Mouse (Mus musculus) right cerebral cortex, adult 2 months (tissue): ENCODE data around the gene Ercc6.

Experiments used
- DNase-seq, 2 experiments: peaks; one replicate each; pipeline ENCODE4 v3.0.0; 2021 to 2022; ENCODE audit warnings: low spot score in 2 of 2

Ercc6 gene

DNA sequence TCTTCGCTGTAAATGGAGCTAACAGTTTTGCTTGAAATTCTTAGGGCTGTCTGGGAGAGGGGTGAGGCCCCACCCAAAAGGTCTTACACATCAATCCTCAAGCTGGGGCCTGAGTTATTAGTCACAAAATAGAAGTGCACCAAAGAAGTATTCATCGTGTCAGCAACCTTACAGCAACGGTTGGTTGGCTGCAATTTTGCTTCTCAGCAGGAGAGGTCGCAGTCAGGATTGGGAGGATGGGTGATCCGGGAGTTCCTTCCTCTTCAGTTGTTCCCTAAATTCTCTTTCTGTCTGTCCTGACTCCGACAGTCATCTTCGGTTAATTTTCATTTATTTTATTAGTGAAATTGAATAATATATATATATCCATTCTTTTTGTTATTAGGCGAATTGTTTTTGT lies 59.2 kb downstream of the Ercc6 start:
- DNase-seq = no peak

DNA sequence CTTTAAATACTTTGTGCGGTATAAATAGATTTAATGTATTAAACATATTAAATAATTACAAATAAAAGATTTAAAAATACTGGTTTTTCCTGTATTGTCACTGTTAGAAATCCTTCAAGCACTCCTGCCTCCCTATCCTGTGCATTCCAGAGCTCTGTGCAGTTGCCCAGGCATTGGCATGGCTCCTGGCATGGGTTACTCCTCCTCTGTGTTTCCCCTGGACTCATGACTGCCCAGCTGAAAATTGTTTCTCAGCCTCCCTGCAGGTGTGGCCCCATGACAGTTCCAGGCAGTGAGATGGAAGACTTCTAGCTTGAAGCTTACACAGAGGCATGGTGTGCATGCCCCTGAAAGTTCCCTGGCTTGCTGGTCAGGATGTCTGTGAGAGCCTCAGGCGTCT lies 65.1 kb downstream of the Ercc6 start:
- DNase-seq = no peak

DNA sequence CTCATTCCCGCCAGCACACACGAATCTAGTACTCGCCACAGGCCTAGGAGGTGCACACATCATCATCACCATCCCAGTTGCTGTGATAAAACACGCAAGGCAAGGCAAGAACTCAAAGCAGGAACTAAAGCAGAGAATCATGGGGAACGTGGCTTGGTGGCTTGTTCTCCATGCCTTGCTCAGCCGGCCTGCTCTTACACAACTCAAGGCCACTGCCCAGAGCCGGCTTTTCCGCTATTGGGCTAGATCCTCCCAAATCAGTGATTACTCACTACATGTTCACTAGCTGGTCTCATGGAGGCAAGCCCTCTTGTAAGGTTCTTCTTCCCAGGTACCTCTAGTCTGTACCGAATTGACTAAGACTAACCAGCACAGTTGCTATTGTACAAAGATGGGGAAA lies 70.4 kb downstream of the Ercc6 start:
- no peak for DNase-seq

DNA sequence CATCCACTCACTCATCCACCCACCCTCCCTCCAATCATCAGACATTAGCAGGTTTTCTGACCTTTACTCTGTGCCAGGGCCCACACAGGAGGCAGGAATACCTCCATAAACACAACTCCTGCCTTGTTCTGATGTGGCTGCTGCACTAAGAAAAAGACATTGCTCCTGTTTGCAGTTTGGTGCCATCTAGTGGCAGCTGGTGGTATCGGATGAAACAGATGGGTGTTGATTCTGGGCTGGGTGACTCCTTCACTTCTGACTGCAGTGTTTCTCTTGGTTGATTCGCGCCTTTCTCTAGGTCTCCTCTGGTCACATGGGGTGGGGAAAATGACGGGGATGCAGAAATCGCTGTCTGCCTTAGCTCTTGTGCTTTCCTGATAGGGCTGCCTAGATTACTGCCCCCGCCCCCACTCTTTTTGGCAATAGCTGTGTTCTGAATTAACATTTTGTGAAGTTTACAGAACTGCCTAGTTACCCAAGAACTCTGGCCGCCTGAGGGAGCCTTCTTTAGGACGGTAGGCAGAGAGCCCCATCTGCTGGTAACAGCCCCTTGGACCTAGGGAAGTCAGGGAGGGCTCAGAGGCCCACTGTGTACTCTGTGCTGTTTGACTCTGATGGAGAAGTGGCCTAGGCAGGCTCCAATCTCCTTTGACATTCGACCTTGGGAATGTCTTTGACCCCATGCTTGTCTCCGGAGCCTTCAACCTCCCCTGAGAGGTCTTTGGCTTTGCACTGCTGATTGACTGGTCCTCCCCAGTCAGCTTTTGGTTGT lies 73.9 kb downstream of the Ercc6 start:
- DNase-seq = peak; percentile 79

DNA sequence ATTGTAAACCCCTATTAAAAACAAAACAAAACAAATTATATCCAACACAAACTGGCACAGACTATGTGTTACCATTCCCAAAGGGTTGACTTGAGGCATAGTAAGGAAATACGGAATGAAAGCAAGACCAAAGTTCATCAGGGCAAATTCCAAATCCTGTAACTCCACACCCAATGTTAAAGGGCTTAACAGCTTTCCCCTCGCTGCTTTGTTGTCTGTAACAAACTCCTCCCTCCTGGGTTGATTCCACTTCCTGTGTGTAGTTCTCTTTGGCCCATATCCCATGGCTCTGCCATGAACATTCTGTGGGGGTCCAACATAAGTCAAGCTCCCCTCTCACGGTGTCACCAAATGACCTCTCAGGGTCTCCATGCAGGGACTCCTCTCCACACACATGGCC lies 77.1 kb downstream of the Ercc6 start:
- no peak for DNase-seq

DNA sequence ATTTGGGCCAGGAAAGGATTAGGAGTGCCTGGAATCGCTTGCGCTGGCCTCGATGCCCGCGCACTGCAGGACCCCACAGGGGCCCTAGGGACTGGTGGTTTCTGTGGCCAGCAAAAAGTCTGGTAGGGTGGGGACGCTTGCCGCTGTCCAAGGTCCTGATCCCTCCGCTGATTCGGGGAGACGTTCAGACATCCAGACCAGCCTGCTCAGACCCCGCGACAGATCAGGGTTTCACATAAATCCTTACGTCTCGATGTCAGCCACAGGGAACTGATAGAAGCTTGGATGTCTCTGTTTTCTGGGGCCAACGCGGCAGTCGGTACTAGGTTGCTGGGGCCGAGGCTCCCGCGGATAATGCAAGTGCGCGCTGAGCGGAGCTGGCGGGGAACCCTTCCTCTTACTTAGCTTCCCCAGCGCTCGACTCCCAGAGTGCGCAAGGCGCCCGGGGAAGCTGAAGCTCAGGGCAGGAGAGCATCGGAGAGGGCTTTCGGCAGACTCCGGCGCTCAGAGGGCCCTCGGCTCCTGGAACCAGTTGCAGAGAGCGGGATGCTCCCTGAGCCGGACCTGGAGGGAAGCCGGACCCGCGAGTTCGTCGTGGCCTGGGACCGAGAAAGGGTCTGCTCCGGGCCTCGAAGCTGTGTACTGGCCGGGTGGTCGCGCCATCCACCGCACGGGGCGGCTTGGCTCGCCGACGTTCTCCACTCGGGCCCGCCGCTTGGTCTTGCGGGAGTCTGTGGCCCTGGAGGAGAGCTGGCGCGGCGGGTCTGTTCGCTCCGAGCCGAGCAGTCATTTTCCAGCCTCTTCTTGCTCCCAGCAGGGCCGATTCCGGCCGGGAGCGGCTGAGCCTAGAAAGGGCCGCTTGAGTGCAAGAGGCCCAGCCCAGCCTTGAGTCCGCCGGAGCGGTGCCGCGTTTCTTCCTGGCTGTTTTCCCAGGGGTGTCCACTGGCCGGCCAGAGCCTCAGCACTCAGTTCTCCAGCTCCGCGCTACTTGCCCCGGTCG lies 84.2 kb downstream of the Ercc6 start:
- peak in 1 of 2 experiments; percentile 29 for DNase-seq

DNA sequence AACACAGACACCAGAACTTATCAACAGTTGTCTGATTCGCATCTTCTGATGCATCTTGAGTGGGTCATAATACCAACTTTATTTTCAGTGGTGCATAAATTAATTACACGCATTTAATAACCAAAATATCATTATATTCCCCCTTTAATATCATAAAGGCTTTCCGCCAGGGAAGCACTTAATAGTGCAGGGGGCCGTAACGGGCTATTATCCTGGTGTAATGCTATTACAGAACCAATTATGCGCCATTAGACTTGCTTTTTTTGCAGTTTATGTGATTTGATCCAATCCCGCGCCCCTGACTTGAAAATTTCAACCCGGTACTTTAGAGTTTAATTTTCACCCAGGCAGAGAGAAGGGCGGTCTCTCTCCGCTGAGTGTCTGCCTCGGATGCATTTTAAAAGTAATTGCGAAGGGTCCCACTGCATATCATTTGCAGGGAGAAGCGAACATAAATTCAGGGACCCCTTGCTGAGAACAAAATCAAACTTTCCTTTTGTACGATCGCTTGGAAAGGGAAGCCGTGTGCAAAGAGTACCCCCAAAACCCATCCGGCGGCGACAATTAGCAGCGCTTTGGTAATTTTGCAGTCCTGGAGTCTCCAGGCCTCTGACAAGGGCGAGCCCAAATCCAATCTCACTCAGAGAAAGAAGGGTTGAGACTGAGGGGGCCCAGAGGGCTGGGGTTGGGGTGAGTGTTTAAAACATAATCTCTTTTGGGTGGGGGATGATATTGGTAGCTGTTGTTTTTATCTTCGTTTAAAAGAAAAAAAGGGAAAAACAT lies 85.3 kb downstream of the Ercc6 start:
- DNase-seq = no peak

DNA sequence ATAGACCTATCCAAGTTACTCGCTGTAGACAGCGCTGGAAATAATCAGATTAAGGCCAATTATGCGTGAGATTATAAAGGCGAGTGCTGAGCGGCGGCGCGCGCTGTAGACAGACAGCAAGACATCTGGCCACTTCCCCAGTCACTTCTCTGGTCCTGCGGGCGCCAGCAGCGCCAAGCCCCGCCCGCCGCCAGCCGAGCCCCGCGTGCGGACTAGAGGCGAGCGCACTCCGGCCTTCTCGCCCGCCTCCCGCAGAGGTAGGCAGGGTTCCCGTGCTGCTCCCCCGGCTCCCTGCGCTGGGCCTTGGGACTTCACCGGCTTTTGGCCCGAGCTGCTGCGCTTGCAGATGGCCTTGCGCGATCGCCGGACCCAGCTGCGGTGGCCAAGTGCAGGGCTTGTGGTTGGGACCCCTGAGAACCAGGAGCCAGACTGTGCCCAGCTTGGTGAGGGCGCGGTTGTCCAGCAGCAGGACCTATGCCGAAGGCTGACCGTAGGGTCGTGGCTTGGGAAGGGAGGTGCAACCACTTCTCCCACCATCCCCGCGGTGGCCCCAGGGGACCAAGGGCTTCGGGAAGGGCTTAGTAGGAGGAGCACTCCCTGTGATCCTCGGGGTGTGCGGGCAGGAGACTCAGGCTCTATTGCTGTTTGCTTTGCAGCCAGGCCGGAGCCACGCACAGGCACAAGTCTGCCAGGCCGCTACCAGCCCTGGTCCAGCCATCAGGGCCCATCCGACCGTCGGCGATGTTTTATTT lies 86.1 kb downstream of the Ercc6 start, which contains the start of gene Prrxl1:
TSS of gene Prrxl1 (plus strand) at position 118 of the 752 bp plus-strand sequence.
- DNase-seq = no peak

DNA sequence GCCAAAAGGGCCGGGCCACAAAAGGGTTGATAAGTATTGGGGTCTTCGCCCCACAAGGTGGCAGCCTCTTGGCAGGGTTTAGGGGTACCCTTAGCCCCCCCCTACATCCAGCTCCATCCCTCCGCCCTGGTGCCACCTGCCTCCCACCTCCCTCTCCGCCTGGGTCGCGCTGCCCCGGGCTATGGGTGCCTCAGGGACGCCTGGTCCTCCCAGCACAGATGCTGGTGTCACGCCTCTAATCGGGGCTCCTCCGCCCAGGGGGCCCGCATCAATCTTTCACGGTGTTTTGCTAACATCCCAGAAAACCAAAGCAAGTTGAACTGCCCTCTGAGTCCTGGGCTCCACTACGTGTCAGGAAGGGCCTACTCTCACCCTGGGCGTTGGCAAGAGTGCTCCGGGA lies 86.8 kb downstream of the Ercc6 start:
- DNase-seq = no peak

DNA sequence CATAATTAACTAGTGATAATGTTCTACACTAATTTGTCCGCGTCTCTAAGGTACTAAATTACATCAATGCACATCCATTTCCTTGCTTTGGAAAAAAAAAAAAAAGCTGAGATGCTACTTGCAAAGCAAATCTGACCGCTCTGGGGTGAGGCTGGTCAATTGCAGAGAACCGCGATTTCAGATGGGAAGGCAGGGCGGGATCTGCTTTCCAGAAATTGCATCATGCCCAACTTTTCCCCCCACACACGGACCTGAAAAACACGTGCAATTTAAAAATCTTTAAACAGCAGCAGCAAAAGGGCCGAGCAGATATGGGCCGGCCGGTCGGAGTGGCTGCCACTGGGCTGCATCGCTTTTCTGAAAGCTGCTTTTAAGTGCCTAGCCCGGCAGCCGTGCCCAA lies 92.2 kb downstream of the Ercc6 start:
- DNase-seq = no peak

DNA sequence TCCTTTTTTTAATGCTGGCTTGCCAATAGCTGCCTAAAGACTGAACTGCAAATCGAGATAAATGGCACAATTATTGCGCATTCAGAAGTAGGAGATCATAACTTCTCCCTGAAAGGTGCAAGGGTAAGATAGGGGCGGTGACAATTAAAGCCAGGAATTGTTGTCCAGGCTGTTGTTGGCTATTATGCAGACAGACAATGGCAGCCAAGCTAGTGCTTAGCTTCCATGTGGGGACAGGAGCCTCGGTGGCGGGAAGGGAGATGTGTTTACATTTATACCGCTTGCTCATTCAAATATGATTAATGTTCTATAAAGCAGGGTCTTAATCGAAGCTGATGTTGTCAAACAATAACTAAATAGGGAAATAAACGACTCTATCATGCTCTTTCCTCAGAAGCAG lies 93.0 kb downstream of the Ercc6 start:
- no peak for DNase-seq

DNA sequence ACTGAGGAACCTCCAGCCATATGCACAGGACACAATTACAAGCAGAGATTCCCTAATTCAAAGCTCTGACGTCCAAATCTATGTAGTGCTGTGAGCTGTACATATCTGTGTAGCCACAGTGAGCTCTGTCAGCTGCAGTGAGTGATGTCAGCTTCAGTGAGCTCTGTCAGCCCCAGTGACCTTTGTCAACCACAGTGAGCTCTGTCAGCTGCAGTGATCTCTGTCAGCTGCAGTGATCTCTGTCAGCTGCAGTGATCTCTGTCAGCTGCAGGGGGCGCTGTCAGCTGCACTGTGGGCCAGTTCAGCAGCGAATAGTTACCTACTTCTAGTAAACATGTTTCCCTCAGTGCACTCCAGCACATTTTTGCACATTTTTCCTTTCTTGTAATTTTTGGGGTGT lies 96.1 kb downstream of the Ercc6 start:
- peak; percentile 23 to 47 for DNase-seq

DNA sequence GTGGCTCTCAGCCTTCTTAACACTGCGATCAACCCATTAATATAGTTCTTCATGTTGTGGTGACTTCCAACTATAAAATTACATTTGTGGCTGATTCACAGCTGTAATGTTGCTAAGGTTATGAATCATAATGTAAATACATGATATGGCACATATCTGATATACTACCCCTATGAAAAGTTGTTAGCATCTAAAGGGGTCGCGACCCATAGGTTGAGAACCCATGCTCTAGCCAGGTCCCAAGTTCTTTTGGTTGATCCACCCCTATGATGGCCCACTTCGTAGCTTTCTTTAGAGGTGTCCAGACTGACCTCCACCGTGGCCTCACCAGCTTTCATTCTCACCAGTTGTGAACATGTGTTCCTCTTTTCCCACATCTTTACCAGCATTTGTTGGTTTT lies 103.9 kb downstream of the Ercc6 start:
- no peak for DNase-seq

DNA sequence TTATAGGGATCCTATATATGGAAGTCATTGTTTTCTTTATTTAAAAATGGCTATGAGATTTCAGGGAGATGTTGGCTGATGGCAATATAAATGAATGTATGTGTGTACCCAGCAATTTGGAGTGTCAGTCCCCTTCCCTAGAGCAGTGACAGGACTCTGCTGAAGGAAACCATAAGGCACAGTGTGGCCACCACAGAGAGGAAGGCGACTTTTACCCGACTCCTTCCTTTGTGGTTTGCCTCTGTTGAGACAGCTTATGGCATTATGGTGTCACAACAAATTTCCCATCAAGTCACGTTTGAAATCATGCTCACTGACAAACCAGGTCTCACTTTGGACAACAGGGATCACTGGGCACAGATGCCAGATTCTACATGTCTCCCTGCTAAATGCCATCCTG lies 110.9 kb downstream of the Ercc6 start:
- no peak for DNase-seq

DNA sequence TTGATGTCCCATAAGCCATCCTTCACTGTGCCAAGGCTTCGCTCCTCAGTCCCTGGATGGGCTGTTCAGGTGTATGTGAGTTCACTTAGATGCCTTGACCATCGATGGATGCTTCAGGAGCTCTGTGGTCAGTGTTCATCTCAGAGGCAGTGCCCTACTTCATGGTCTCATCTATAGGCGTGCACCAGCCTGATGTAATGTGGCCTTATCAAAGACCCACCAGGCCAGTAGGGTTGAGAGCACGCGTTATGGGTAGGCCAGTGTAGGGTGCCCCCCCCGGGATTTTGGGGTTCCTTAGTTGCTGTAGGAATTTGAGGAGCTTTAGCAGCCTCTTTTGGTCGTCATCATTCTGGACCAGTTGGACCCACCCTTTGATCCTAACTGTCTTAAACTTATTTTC lies 111.5 kb downstream of the Ercc6 start:
- no peak for DNase-seq

DNA sequence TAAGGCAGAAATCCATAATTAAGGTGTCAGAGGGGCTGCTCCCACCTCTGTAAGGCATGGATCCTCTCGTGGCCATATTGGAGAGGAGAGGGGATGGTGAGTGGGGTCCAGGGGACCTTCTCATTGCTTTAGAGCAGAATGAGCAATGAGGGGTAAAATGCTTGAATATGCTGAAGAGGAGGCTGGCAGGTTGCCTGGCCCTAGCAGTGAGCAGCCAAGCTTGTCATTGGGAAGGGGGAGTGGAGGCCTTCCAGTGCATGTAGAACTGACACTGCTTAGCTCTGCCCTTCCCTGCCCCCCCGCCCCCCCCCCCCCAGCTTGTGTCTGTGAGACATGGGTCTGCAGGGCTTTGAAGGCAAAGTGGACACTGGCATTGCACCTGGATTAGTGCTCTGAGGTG lies 114.0 kb downstream of the Ercc6 start:
- DNase-seq = no peak

DNA sequence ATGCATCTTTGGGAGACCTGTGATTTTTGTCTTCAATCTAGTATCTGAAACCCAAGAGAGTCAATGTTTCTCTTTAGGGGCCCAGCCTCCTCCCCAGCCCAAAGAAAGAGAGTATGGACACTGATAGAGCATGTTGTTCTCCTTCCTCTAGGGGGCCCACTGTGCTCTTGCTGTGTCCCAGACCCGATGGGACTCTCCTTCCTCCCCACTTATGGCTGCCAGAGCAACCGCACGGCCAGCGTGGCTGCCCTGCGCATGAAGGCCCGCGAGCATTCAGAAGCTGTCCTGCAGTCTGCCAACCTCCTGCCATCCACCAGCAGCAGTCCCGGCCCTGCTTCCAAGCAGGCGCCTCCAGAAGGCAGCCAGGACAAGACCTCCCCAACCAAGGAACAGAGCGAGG lies 115.3 kb downstream of the Ercc6 start:
- no peak for DNase-seq
